Mouse (Mus musculus): Measurements from ENCODE around the gene Arid2.

DNA sequence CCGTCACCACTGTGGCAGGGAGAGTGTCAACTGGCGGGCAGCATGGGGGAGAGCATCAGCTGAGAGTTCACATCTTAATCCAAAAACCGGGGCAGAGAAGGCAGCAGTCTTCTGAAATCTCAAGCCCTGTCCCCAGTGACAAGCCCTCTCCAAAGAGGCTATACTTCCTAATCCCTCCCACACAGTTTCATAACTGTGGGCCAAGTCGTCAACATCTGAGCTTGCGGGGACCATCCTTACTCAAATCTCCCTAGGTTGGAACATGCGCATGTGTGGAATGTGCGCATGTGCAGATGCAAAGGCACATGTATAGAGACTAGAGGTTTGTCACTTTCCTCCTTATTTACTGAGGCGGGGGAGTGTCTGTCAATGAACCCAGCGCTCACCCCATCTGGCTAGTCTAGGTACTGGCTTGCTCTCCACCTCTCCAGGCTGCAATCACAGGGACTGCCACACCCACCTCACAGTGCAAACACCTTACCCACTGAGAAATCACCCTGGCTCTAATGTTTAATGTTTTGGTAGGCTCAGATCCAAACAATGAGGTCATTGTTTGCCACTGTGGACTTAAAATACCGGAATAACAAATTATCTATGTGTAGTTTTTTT lies 16.9 kb upstream of the Arid2 start:
- no peak for TF ChIP-seq CTCF (conservative IDR thresholded peaks at IDR 0.05 in 1 of 2, IDR thresholded peaks at IDR 0.05 in 1 of 2; ENCODE audit: low read depth in 2 of 2, low read length in 2 of 2)
- TF ChIP-seq SIN3A (IDR thresholded peaks at IDR 0.05; ENCODE audit: low read length) = no peak
- TF ChIP-seq CHD2 (IDR thresholded peaks at IDR 0.05; ENCODE audit: low read length) = no peak
- TF ChIP-seq JUN (IDR thresholded peaks at IDR 0.05; ENCODE audit: insufficient read depth, low read depth, low read length) = no peak
- no peak for TF ChIP-seq EP300 (IDR thresholded peaks at IDR 0.05; ENCODE audit: low read length)
- no peak for TF ChIP-seq POLR2A (IDR thresholded peaks at IDR 0.05; ENCODE audit: low read depth, low read length)
- no peak for TF ChIP-seq JUND (conservative IDR thresholded peaks at IDR 0.05; ENCODE audit: low read depth, low read length)
- TF ChIP-seq NRF1 (IDR thresholded peaks at IDR 0.05; ENCODE audit: low read depth, low read length) = no peak
- TF ChIP-seq TBP (conservative IDR thresholded peaks at IDR 0.05; ENCODE audit: low read depth, low read length) = no peak
